8 mouse cellular contexts compared by ENCODE assay signal in genomic region chr12:75310766-75311165, GRCm38 (mm10). TPM values are rescaled to one million over a fixed set of nuclear protein-coding genes. Genes with fewer than 3 reads are reported as not detected.
DNase-seq lines count a peak whose midpoint lies in the region; ATAC-seq and TF ChIP-seq lines count a peak whose summit lies in the region.

No protein-coding gene starts in this region.

- TF ChIP-seq CTCF in embryonic fibroblast, embryonic 13.5 days (IDR thresholded peaks at IDR 0.05; ENCODE audit: borderline replicate concordance, insufficient read depth, low read length): no peak

- 0 out of 2 replicates have a peak, but pooled peaks have one; percentile 19 for TF ChIP-seq POLR2A in embryonic fibroblast, embryonic 13.5 days (IDR thresholded peaks at IDR 0.05; ENCODE audit: low read depth, low read length)
- no peak for TF ChIP-seq POLR2A in myocyte (IDR thresholded peaks at IDR 0.05; ENCODE audit: insufficient read length, low read depth)

- H3K4me1 ChIP-seq in hindbrain, embryonic 10.5 days (replicated peaks): peaks cover 19% of the 10 kb centered on the region
- H3K4me1 ChIP-seq in hindbrain, embryonic 11.5 days (replicated peaks; ENCODE audit: control insufficient read depth, insufficient read depth, low read length): no peaks in the 10 kb centered on the region
- H3K4me1 ChIP-seq in embryonic fibroblast, embryonic 13.5 days (ENCODE audit: control insufficient read depth, insufficient read depth, low read length): peaks cover 6% of the 10 kb centered on the region; the same call in 1 of the 2 replicates

- no peak overlapping the region for H3K9ac ChIP-seq in hindbrain, embryonic 11.5 days (ENCODE audit: low read depth, low read length)

- H3K4me2 ChIP-seq in hindbrain, embryonic 11.5 days (replicated peaks; ENCODE audit: low read depth, low read length): no peak overlapping the region
- peak overlapping the region; percentile 95 for H3K4me2 ChIP-seq in myocyte (ENCODE audit: low read depth)

- H3K27me3 ChIP-seq in hindbrain, embryonic 10.5 days (ENCODE audit: insufficient read depth, poor library complexity, severe bottlenecking): peaks cover 7% of the 10 kb centered on the region; the same call in 1 of the 2 replicates
- H3K27me3 ChIP-seq in hindbrain, embryonic 11.5 days (ENCODE audit: control insufficient read depth, insufficient read depth, low read length): no peaks in the 10 kb centered on the region
- H3K27me3 ChIP-seq in myocyte (ENCODE audit: control insufficient read depth, insufficient read depth, insufficient read length): no peaks in the 10 kb centered on the region

- no peaks in the 10 kb centered on the region for H3K36me3 ChIP-seq in hindbrain, embryonic 10.5 days
- no peaks in the 10 kb centered on the region for H3K36me3 ChIP-seq in hindbrain, embryonic 11.5 days (ENCODE audit: control insufficient read depth, insufficient read depth, low read length)
- H3K36me3 ChIP-seq in myocyte (ENCODE audit: control insufficient read depth, insufficient read depth): no peaks in the 10 kb centered on the region

- H3K4me3 ChIP-seq in hindbrain, embryonic 10.5 days: peak overlapping the region; percentile 24; the same call in 1 of the 2 replicates
- no peak overlapping the region for H3K4me3 ChIP-seq in hindbrain, embryonic 11.5 days (ENCODE audit: low read depth, low read length)
- H3K4me3 ChIP-seq in embryonic fibroblast, embryonic 13.5 days (ENCODE audit: insufficient read depth, low read length): peak overlapping the region; percentile 58
- peak overlapping the region; percentile 87 for H3K4me3 ChIP-seq in myocyte

- WGBS in hindbrain, embryonic 10.5 days: 80% methylated on average over 12 of the region's 12 CpGs
- WGBS in hindbrain, embryonic 11.5 days: 77% methylated on average over 12 of the region's 12 CpGs

- H3K79me2 ChIP-seq in myocyte (ENCODE audit: control insufficient read depth, insufficient read depth): peaks cover 4% of the 10 kb centered on the region

- no peak for DNase-seq in hindbrain, embryonic 10.5 days (ENCODE audit: low spot score)
- no peak for DNase-seq in hindbrain, embryonic 11.5 days (ENCODE audit: low spot score)
- peak; percentile 61 to 66 for DNase-seq in heart, postnatal 14 days
- no peak for DNase-seq in adrenal gland, adult 8-10 months
- no peak for DNase-seq in left cerebral cortex, adult 11 months (ENCODE audit: low spot score)

- H3K9me3 ChIP-seq in hindbrain, embryonic 10.5 days: no peaks in the 10 kb centered on the region
- H3K9me3 ChIP-seq in hindbrain, embryonic 11.5 days (ENCODE audit: control insufficient read depth, low read length): no peaks in the 10 kb centered on the region

- no peak overlapping the region for H3ac ChIP-seq in myocyte (ENCODE audit: control insufficient read depth, insufficient read length)

- H3K27ac ChIP-seq in hindbrain, embryonic 10.5 days: no peak overlapping the region
- no peak overlapping the region for H3K27ac ChIP-seq in hindbrain, embryonic 11.5 days (ENCODE audit: low read depth, low read length)
- H3K27ac ChIP-seq in embryonic fibroblast, embryonic 13.5 days (ENCODE audit: insufficient read depth, low read length): peak overlapping the region; percentile 81

- intact Hi-C loops in heart, postnatal 14 days (cut with DNase I): loop anchor here (5.0 kb wide), 1 partner anchor 42 kb away; no protein-coding TSS in a partner anchor

- no peak for ATAC-seq in hindbrain, embryonic 11.5 days (ENCODE audit: low FRiP score)
- ATAC-seq in inflammation-experienced regulatory T-cells, adult 6 months: no peak

TF ChIP-seq in myocyte, 11 proteins besides CTCF, POLR2A, EP300 and RAD21:
- TF ChIP-seq CEBPB (IDR thresholded peaks at IDR 0.05; ENCODE audit: insufficient read depth, poor library complexity, severe bottlenecking) (no peak), USF1 (IDR thresholded peaks at IDR 0.05; ENCODE audit: low read depth) (no peak), E2F4 (IDR thresholded peaks at IDR 0.05; ENCODE audit: insufficient read depth) (no peak), POLR2AphosphoS2 (IDR thresholded peaks at IDR 0.05; ENCODE audit: insufficient read length, low read depth) (no peak), MYOG (IDR thresholded peaks at IDR 0.05; ENCODE audit: control insufficient read depth in 1 of 3, insufficient read depth in 1 of 3, insufficient read length in 2 of 3, low read depth in 2 of 3) (no peak), TCF12 (IDR thresholded peaks at IDR 0.05; ENCODE audit: insufficient read depth, poor library complexity, severe bottlenecking) (no peak), SRF (IDR thresholded peaks at IDR 0.05; ENCODE audit: control insufficient read depth, insufficient read length, low read depth) (no peak), TCF3 (IDR thresholded peaks at IDR 0.05; ENCODE audit: insufficient read length, low read depth) (no peak), MAX (IDR thresholded peaks at IDR 0.05; ENCODE audit: low read depth) (no peak), MYOD1 (IDR thresholded peaks at IDR 0.05; ENCODE audit: control insufficient read depth in 1 of 3, insufficient read length in 2 of 3, low read depth in 2 of 3) (no peak), REST (IDR thresholded peaks at IDR 0.05; ENCODE audit: insufficient read depth, insufficient read length) (no peak)

RNA-seq across cellular contexts. Expression of gene Rhoj, which starts 2.6 kb away (rescaled TPM):
- 28.0 and 28.5 TPM in 2 replicates for polyA plus RNA-seq in hindbrain, embryonic 10.5 days (2016; fragmentation: Nextera tagmentation; extraction: Ambion mirVana)
- 36.1 and 42.6 TPM in 2 replicates for polyA plus RNA-seq in hindbrain, embryonic 11.5 days (2014; fragmentation: Nextera tagmentation; extraction: Ambion mirVana)
- polyA plus RNA-seq in embryonic fibroblast, embryonic 13.5 days (2011; ENCODE audit: insufficient read length, low read depth, missing spikeins): 72.7 and 81.9 TPM in 2 replicates
- total RNA-seq in heart, postnatal 14 days (2021): 10 to 100 TPM; 45.6 to 48.9 TPM
- 14.1 TPM for polyA plus RNA-seq in myocyte (2012; fragmentation: generic; extraction: Trizol)
- 1 to 10 TPM in 1 of 3 experiments, under 1 TPM in 1, not detected in 1; 0.30 to 1.0 TPM for polyA plus RNA-seq in inflammation-experienced regulatory T-cells, adult 6 months (2017; shearing (Covaris generic))
- total RNA-seq in adrenal gland, adult 8-10 months (2022): 10 to 100 TPM; 12.0 to 17.9 (median 14.9) TPM

Comparison
In these comparisons a context has a peak if more than half of its experiments do, and no peak if none do; other contexts are left out.
1. DNase-seq: peak in heart, postnatal 14 days (2 of 2); none in hindbrain, embryonic 10.5 days (single experiment), hindbrain, embryonic 11.5 days (single experiment), adrenal gland, adult 8-10 months (single experiment) and left cerebral cortex, adult 11 months (single experiment).